ENCODE assay signal across 8 mouse cellular contexts in genomic region chr15:77955440-77956403, GRCm38 (mm10). TPM values are rescaled to one million over a fixed set of nuclear protein-coding genes. Genes with fewer than 3 reads are reported as not detected.
DNase-seq lines count a peak whose midpoint lies in the region; ATAC-seq and TF ChIP-seq lines count a peak whose summit lies in the region.

No protein-coding gene starts in this region.

- H3K27me3 ChIP-seq in heart, embryonic 13.5 days (replicated peaks) = peaks cover 42% of the 10 kb centered on the region
- no peaks in the 10 kb centered on the region for H3K27me3 ChIP-seq in MEL (ENCODE audit: control insufficient read depth in 1 of 2, insufficient read depth in 2 of 2, low read length in 2 of 2)
- no peaks in the 10 kb centered on the region for H3K27me3 ChIP-seq in hindbrain, embryonic 16.5 days (replicated peaks; ENCODE audit: control insufficient read depth, insufficient read depth, low read length)
- no peaks in the 10 kb centered on the region for H3K27me3 ChIP-seq in stomach, postnatal 0 days (ENCODE audit: control insufficient read depth, insufficient read depth, low read length)

- no peaks in the 10 kb centered on the region for H3K9me3 ChIP-seq in heart, embryonic 13.5 days
- no peaks in the 10 kb centered on the region for H3K9me3 ChIP-seq in MEL (replicated peaks; ENCODE audit: insufficient read depth, low read length)
- no peaks in the 10 kb centered on the region for H3K9me3 ChIP-seq in hindbrain, embryonic 16.5 days (ENCODE audit: control insufficient read depth, low read length)
- H3K9me3 ChIP-seq in stomach, postnatal 0 days (ENCODE audit: control insufficient read depth, low read length) = no peaks in the 10 kb centered on the region

- no peak for TF ChIP-seq EP300 in MEL (IDR thresholded peaks at IDR 0.05; ENCODE audit: low read depth in 1 of 2, low read length in 2 of 2)
- no peak for TF ChIP-seq EP300 in stomach, postnatal 0 days (optimal IDR thresholded peaks at IDR 0.05)

- no peak overlapping the region for H3K27ac ChIP-seq in heart, embryonic 13.5 days (replicated peaks)
- H3K27ac ChIP-seq in MEL (ENCODE audit: control insufficient read depth, low read depth, low read length) = no peak overlapping the region
- H3K27ac ChIP-seq in hindbrain, embryonic 16.5 days (ENCODE audit: low read depth, low read length) = peak overlapping the region; percentile 76
- H3K27ac ChIP-seq in stomach, postnatal 0 days (replicated peaks) = no peak overlapping the region

- H3K9ac ChIP-seq in heart, embryonic 13.5 days = peak overlapping the region; percentile 70
- peak overlapping the region; percentile 66 for H3K9ac ChIP-seq in MEL (ENCODE audit: control insufficient read depth, low read depth, low read length, poor library complexity, severe bottlenecking)
- H3K9ac ChIP-seq in hindbrain, embryonic 16.5 days (ENCODE audit: low read depth, low read length) = peak overlapping the region; percentile 77
- H3K9ac ChIP-seq in stomach, postnatal 0 days (ENCODE audit: low read length) = peak overlapping the region; percentile 45; the same call in 1 of the 2 replicates

- peaks cover 29% of the 10 kb centered on the region for H3K36me3 ChIP-seq in heart, embryonic 13.5 days
- peaks cover 0 to 8% of the 10 kb centered on the region in 2 experiments; a peak in 2 of 4 replicates for H3K36me3 ChIP-seq in MEL (ENCODE audit: control insufficient read depth in 1 of 2, insufficient read depth in 2 of 2, low read length in 2 of 2)
- H3K36me3 ChIP-seq in hindbrain, embryonic 16.5 days (ENCODE audit: control insufficient read depth, insufficient read depth, low read length) = peaks cover 26% of the 10 kb centered on the region
- H3K36me3 ChIP-seq in stomach, postnatal 0 days (ENCODE audit: control insufficient read depth, insufficient read depth, low read length) = peaks cover 21% of the 10 kb centered on the region

- H3K79me2 ChIP-seq in MEL (ENCODE audit: control insufficient read depth, insufficient read depth, low read length, poor library complexity) = no peaks in the 10 kb centered on the region; the same call in none of the 2 replicates

- no peak for TF ChIP-seq CTCF in MEL (IDR thresholded peaks at IDR 0.05 in 2 of 3, conservative IDR thresholded peaks at IDR 0.05 in 1 of 3; ENCODE audit: control insufficient read depth in 1 of 3, insufficient read depth in 1 of 3, low read depth in 2 of 3, low read length in 3 of 3, poor library complexity in 1 of 3, severe bottlenecking in 1 of 3)
- TF ChIP-seq CTCF in stomach, postnatal 0 days (IDR thresholded peaks at IDR 0.05; ENCODE audit: low read depth) = no peak

- DNase-seq in heart, postnatal 36 days = no peak
- DNase-seq in MEL (ENCODE audit: low read depth, low spot score) = no peak
- DNase-seq in embryo, embryonic 10 days (ENCODE audit: low spot score) = peak; percentile 24
- DNase-seq in stomach, postnatal 0 days (ENCODE audit: low spot score) = no peak
- DNase-seq in layer of hippocampus, adult 9-11 months = no peak

- peak overlapping the region; percentile 77 for H3K4me2 ChIP-seq in heart, embryonic 13.5 days
- H3K4me2 ChIP-seq in hindbrain, embryonic 16.5 days (ENCODE audit: low read length) = peak overlapping the region; percentile 95
- H3K4me2 ChIP-seq in stomach, postnatal 0 days (replicated peaks; ENCODE audit: low read depth) = peak overlapping the region; percentile 73

- H3K4me1 ChIP-seq in heart, embryonic 13.5 days = peaks cover 18% of the 10 kb centered on the region
- H3K4me1 ChIP-seq in MEL (ENCODE audit: control insufficient read depth in 1 of 2, insufficient read depth in 2 of 2, low read length in 2 of 2) = peaks cover 4 to 16% of the 10 kb centered on the region in 2 experiments; a peak in 3 of 4 replicates
- peaks cover 27% of the 10 kb centered on the region for H3K4me1 ChIP-seq in hindbrain, embryonic 16.5 days (ENCODE audit: control insufficient read depth, insufficient read depth, low read depth, low read length)
- H3K4me1 ChIP-seq in stomach, postnatal 0 days (replicated peaks; ENCODE audit: control insufficient read depth, insufficient read depth) = peaks cover 7% of the 10 kb centered on the region

- no peak for TF ChIP-seq RAD21 in MEL (IDR thresholded peaks at IDR 0.05; ENCODE audit: low read depth, low read length)

- ATAC-seq in heart, embryonic 13.5 days (ENCODE audit: extremely low read depth, insufficient number of reproducible peaks, low FRiP score, low TSS enrichment) = no peak
- peak; percentile 44 for ATAC-seq in hindbrain, embryonic 16.5 days
- 0 out of 2 replicates have a peak, but pooled peaks have one; percentile 11 for ATAC-seq in megakaryocyte-erythroid progenitor cell, adult 5-6 weeks (replicated peaks; ENCODE audit: low FRiP score, low TSS enrichment, poor library complexity, severe bottlenecking)
- ATAC-seq in stomach, postnatal 0 days (ENCODE audit: low FRiP score, low TSS enrichment) = no peak

- intact Hi-C loops in heart, postnatal 36 days (cut with DNase I) = no loop called here

- no peak for TF ChIP-seq POLR2A in MEL (IDR thresholded peaks at IDR 0.05; ENCODE audit: control insufficient read depth in 1 of 2, insufficient read depth in 1 of 2, low read depth in 1 of 2, low read length in 2 of 2, poor library complexity in 1 of 2)

- H3K4me3 ChIP-seq in heart, embryonic 13.5 days = peak overlapping the region; percentile 58
- peak overlapping the region; percentile 46 to 55 for H3K4me3 ChIP-seq in MEL (ENCODE audit: control insufficient read depth in 1 of 2, insufficient read depth in 1 of 2, low read depth in 2 of 2, low read length in 2 of 2)
- H3K4me3 ChIP-seq in hindbrain, embryonic 16.5 days (ENCODE audit: low read length) = peak overlapping the region; percentile 62
- peak overlapping the region; percentile 40 for H3K4me3 ChIP-seq in stomach, postnatal 0 days (ENCODE audit: low read depth, low read length)

- 8% methylated on average over 52 of the region's 52 CpGs for WGBS in heart, embryonic 13.5 days
- 8% methylated on average over 52 of the region's 52 CpGs for WGBS in hindbrain, embryonic 16.5 days
- WGBS in stomach, postnatal 0 days = 9% methylated on average over 52 of the region's 52 CpGs

TF ChIP-seq in MEL, 35 proteins besides CTCF, POLR2A, EP300 and RAD21 (continues in another document):
- TF ChIP-seq KAT2A (conservative IDR thresholded peaks at IDR 0.05; ENCODE audit: low read depth, low read length) = no peak
- TF ChIP-seq ZKSCAN1 (IDR thresholded peaks at IDR 0.05; ENCODE audit: low read depth, low read length) = no peak
- TF ChIP-seq MAX (IDR thresholded peaks at IDR 0.05; ENCODE audit: low read length) = no peak
- no peak for TF ChIP-seq USF1 (IDR thresholded peaks at IDR 0.05; ENCODE audit: low read depth, low read length)
- TF ChIP-seq MXI1 (IDR thresholded peaks at IDR 0.05; ENCODE audit: low read depth, low read length) = no peak
- TF ChIP-seq ZNF384 (IDR thresholded peaks at IDR 0.05; ENCODE audit: low read depth, low read length) = no peak
- TF ChIP-seq GATA1 (IDR thresholded peaks at IDR 0.05; ENCODE audit: low read depth, low read length) = no peak
- no peak for TF ChIP-seq BHLHE40 (IDR thresholded peaks at IDR 0.05; ENCODE audit: borderline replicate concordance, low read depth, low read length)
- TF ChIP-seq CHD1 (IDR thresholded peaks at IDR 0.05; ENCODE audit: low read depth, low read length) = no peak
- no peak for TF ChIP-seq USF2 (IDR thresholded peaks at IDR 0.05; ENCODE audit: borderline replicate concordance in 1 of 2, insufficient read depth in 1 of 2, low read depth in 1 of 2, low read length in 2 of 2)
- TF ChIP-seq ZC3H11A (IDR thresholded peaks at IDR 0.05; ENCODE audit: low read depth, low read length) = no peak
- TF ChIP-seq ZMIZ1 (IDR thresholded peaks at IDR 0.05; ENCODE audit: low read depth, low read length) = no peak
- no peak for TF ChIP-seq POLR2AphosphoS2 (IDR thresholded peaks at IDR 0.05; ENCODE audit: low read length)
- TF ChIP-seq CHD2 (IDR thresholded peaks at IDR 0.05; ENCODE audit: low read length) = no peak

RNA-seq across cellular contexts. Expression of gene Foxred2, which starts 0.8 kb away (rescaled TPM):
- polyA plus RNA-seq in heart, embryonic 13.5 days (2015; fragmentation: Nextera tagmentation; extraction: Ambion mirVana) = 1.0 and 1.1 TPM in 2 replicates
- under 1 TPM; 0.44 to 0.57 TPM for total RNA-seq in heart, postnatal 36 days (2021)
- 6.3 and 9.9 TPM in 2 replicates for total RNA-seq in MEL (2012; rRNA removed)
- polyA plus RNA-seq in MEL (2012; ENCODE audit: insufficient read depth in 1 of 2, insufficient read length in 2 of 2, low read depth in 1 of 2, low replicate concordance in 2 of 2, missing spikeins in 1 of 2) = 10 to 100 TPM in 1 of 2 experiments, not detected in 1; 12.2 TPM
- 8.8 and 9.6 TPM in 2 replicates for polyA plus RNA-seq in hindbrain, embryonic 16.5 days (2015; fragmentation: Nextera tagmentation; extraction: Ambion mirVana)
- total RNA-seq in megakaryocyte-erythroid progenitor cell, adult 5-6 weeks (2014; fragmentation: Nextera tagmentation) = 8.0 and 9.6 TPM in 2 replicates
- total RNA-seq in megakaryocyte-erythroid progenitor cell, adult 5-6 weeks (2017) = 5.4 and 9.3 TPM in 2 replicates
- polyA plus RNA-seq in stomach, postnatal 0 days (2015; fragmentation: Nextera tagmentation; extraction: Ambion mirVana) = 0.62 and 0.87 TPM in 2 replicates

RNA-seq across cellular contexts. Expression of gene Eif3d, which starts 14.9 kb away (rescaled TPM):
- 134 and 143 TPM in 2 replicates for polyA plus RNA-seq in heart, embryonic 13.5 days (2015; fragmentation: Nextera tagmentation; extraction: Ambion mirVana)
- total RNA-seq in heart, postnatal 36 days (2021) = 10 to 100 TPM; 63.6 to 73.2 TPM
- total RNA-seq in MEL (2012; rRNA removed) = 507 and 521 TPM in 2 replicates
- polyA plus RNA-seq in MEL (2012; ENCODE audit: insufficient read depth in 1 of 2, insufficient read length in 2 of 2, low read depth in 1 of 2, low replicate concordance in 2 of 2, missing spikeins in 1 of 2) = 100 to 1,000 TPM; 619 to 738 TPM
- polyA plus RNA-seq in hindbrain, embryonic 16.5 days (2015; fragmentation: Nextera tagmentation; extraction: Ambion mirVana) = 158 and 175 TPM in 2 replicates
- 308 and 313 TPM in 2 replicates for total RNA-seq in megakaryocyte-erythroid progenitor cell, adult 5-6 weeks (2014; fragmentation: Nextera tagmentation)
- 315 and 357 TPM in 2 replicates for total RNA-seq in megakaryocyte-erythroid progenitor cell, adult 5-6 weeks (2017)
- 106 and 110 TPM in 2 replicates for polyA plus RNA-seq in stomach, postnatal 0 days (2015; fragmentation: Nextera tagmentation; extraction: Ambion mirVana)

RNA-seq across cellular contexts. Expression of gene Txn2, which starts 26.9 kb away (rescaled TPM):
- 248 and 278 TPM in 2 replicates for polyA plus RNA-seq in heart, embryonic 13.5 days (2015; fragmentation: Nextera tagmentation; extraction: Ambion mirVana)
- 100 to 1,000 TPM; 276 to 279 TPM for total RNA-seq in heart, postnatal 36 days (2021)
- total RNA-seq in MEL (2012; rRNA removed) = 188 and 207 TPM in 2 replicates
- polyA plus RNA-seq in MEL (2012; ENCODE audit: insufficient read depth in 1 of 2, insufficient read length in 2 of 2, low read depth in 1 of 2, low replicate concordance in 2 of 2, missing spikeins in 1 of 2) = 100 to 1,000 TPM; 114 to 416 TPM
- 215 and 216 TPM in 2 replicates for polyA plus RNA-seq in hindbrain, embryonic 16.5 days (2015; fragmentation: Nextera tagmentation; extraction: Ambion mirVana)
- 335 and 427 TPM in 2 replicates for total RNA-seq in megakaryocyte-erythroid progenitor cell, adult 5-6 weeks (2014; fragmentation: Nextera tagmentation)
- total RNA-seq in megakaryocyte-erythroid progenitor cell, adult 5-6 weeks (2017) = 80.6 and 101 TPM in 2 replicates
- polyA plus RNA-seq in stomach, postnatal 0 days (2015; fragmentation: Nextera tagmentation; extraction: Ambion mirVana) = 172 and 176 TPM in 2 replicates

Comparison
In these comparisons a context has a peak if more than half of its experiments do, and no peak if none do; other contexts are left out.
1. ATAC-seq: peak in hindbrain, embryonic 16.5 days (single experiment) and megakaryocyte-erythroid progenitor cell, adult 5-6 weeks (single experiment); none in heart, embryonic 13.5 days (single experiment) and stomach, postnatal 0 days (single experiment).
2. Peak in every context shown above with its lines, with median percentiles within 50 percentile points of each other: H3K4me2 ChIP-seq, H3K4me3 ChIP-seq and H3K9ac ChIP-seq.